Mouse (Mus musculus) lung, postnatal 14 days (tissue): Measurements from ENCODE around the gene Olfr986.
"Not testable (repeated sequence)": the region's sequence is repeated elsewhere in the genome, so short reads cannot be mapped to it uniquely, and the experiment has no call there.

Experiments used
- DNase-seq: peaks from one replicate; pipeline ENCODE4 v3.0.0; 2021

Gene Olfr986

GRCm38 (mm10) chr9:40180620-40181019 is at the start of gene Olfr986:
Gene Olfr986 (plus strand): TSS chr9:40180920.
- no peak for DNase-seq

DNA sequence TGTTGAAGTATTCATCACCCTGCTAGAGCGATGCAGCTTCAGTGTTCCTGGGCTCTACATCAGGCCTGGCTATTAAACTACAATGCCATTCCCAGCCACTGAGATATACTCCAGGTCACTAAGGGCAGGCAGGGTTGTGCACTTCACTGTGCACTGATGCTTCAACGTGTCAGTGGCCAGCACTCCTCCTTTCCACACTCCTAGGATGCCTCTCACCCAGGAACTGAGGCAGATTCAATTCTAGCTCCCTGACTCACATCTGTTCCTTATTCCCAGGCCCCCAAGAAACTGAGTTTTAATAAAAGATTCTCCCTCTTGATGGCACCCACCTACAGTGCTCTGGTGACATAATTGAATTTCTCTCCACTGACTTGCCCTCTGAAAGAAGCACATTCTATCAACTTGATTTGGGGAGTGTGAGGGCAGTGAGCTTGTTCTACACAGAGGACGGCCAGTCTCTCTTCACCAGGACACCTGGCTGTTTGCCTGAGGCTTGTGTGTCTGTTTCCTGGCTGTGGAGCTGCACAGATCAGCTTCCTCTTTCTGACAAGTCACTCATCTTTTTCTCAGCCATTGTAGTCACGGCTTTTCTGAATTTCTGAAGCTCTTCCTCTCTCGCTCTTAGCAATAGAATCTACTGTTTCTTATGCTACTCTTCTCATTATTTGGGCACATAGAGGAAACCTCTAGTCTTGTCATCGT is 43.6 kb upstream of the Olfr986 start:
- DNase-seq: no peak

DNA sequence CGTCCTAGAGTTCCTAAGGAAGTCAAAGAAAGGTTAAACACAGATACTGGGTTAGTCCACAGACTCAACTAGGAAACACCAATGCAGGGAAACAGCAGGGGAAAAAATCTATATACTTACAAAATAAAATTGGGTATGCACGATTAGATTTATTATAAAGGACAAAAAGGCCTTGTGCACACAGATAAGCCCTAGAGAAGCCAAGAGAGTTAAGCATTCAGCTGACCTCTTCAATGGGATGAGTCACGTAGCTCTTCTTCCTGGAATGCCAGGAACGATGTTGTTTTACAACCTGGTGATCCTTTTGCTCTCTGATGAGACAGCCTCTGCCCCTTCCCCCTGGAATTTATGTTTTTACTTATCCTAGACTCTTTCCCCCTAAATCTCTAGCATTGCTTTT is 41.2 kb upstream of the Olfr986 start:
- DNase-seq: no peak

DNA sequence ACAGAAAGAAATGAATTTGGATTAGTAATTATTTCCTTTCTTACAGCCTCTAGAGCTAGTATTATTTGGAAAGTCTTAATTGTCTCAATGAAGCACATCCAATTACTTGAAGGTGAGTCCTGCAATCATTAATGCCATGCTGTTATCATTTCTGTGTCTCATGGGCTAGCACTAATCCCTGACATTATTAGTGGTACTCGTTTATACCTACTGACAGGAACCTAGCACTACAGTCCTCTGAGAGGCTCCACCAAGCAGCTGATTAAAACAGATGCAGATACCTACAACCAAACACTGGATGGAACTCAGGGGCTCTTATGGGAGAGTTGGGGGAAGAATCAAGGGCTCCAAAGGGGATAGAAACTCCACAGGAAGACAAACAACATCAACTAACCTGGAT is 39.2 kb upstream of the Olfr986 start:
- DNase-seq: no peak

GRCm38 (mm10) chr9:40155118-40155644 is 25.5 kb upstream of the Olfr986 start:
- DNase-seq: no peak

DNA sequence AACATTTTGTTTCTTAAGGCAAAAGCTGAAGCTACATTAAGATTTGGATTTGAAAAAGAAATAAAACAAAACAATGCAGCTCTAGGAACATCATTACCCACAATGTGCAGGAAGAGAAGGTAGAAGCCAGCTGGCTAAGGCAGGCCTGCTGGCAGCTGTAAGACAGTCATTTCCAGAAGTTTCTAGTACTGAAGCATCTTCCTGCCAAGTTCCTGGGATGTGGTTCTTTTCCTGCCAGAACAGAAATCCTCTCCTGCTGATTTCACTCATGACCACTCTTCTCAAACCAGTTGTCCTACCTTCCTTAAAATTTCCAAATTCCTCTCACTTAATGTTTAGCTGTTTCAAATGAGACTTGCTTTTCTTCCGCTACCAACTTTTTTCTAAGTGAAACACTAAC is 14.3 kb upstream of the Olfr986 start:
- DNase-seq: peak; percentile 4

DNA sequence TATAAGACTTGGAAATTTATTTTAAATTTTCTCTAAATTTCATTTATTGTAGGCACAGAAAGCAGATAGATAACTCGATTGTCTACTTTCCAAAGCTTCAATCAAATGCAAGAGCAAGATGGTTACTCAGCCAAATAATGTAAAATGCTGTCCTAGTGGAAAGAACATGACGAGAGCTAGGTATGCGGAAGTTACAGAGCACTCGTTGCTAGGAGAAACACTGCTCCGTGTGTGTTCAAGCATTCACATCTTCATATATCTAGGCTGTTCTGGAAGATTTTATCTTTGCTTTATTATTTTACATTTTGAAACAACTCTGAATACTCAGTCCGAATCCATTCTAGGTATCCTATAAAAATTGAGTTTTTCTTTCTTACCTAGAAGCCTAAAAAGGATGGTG is 3.7 kb upstream of the Olfr986 start:
- DNase-seq: no peak

DNA sequence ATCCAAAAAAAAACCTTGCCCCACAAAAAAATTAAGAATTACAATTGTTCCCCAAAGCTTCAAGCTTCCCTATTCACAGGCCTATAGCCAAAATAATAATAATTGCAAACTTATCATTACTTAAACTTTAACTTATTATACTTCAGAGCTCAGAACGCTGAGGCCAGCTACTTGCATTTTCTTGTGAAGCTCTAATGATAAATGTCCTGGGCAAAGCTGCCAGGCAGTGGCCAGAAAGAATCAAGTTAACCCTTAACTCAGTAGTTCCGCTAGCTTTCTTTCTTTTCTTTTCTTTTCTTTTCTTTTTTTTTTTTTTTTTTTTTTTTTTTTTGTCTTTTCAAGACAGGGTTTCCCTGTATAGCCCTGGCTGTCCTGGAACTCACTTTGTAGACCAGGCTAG is 4.4 kb downstream of the Olfr986 start:
- not testable (repeated sequence) for DNase-seq

- no peak for DNase-seq
These were observed 10.6 kb downstream of the Olfr986 start for GRCm38 (mm10) chr9:40191086-40191876.

- DNase-seq: peak; percentile 85
These were observed 11.6 kb downstream of the Olfr986 start, which contains the start of gene Zfp202 for GRCm38 (mm10) chr9:40192098-40193038. Gene Zfp202 (plus strand): TSS chr9:40192316.

DNA sequence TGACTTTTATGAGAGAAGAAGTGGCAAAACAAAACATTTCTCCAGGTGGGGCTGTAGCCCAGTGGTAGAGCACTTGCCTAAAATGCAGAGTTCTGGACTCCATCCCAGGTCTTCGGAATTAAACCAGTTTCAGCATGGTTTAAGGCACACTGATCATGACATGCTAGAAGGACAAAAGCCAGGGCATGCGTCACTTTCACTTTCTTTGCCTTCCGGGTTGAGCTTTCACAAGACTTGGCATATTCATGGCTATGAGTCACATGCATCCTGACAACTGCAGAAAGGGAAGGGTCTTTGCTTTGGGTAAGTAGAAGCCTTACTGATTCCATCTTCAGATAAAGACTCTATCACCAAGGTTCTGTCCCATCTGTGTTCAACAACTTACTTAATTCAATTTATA is 15.3 kb downstream of the Olfr986 start:
- DNase-seq: peak; percentile 16

- no peak for DNase-seq
These were observed 25.8 kb downstream of the Olfr986 start for GRCm38 (mm10) chr9:40206546-40206950.

GRCm38 (mm10) chr9:40210744-40211143 is 30.0 kb downstream of the Olfr986 start:
- no peak for DNase-seq

GRCm38 (mm10) chr9:40214058-40214457 is 33.3 kb downstream of the Olfr986 start:
- DNase-seq: no peak

- DNase-seq: no peak
These were observed 35.9 kb downstream of the Olfr986 start for GRCm38 (mm10) chr9:40216651-40217050.

DNA sequence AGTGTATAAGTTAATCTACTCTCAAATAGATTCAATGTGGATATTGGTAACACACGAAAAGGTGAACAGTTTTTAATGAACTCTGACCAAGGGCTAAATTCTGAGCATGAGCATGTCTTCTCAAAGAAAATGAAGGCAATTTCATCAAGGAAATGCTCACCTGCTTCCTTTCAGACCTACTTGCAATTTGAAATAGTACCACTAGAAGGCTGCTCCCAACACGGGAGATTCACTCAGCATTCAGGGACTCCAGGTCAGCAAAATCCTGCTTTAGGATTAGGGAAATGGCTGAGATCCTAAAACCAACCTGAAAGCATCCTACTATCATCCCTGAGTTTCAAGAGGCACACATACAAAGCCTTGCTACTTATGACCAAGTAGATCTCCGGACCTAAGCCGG is 43.6 kb downstream of the Olfr986 start:
- no peak for DNase-seq

- peak; percentile 59 for DNase-seq
These were observed 47.4 kb downstream of the Olfr986 start for GRCm38 (mm10) chr9:40227874-40228789.

DNA sequence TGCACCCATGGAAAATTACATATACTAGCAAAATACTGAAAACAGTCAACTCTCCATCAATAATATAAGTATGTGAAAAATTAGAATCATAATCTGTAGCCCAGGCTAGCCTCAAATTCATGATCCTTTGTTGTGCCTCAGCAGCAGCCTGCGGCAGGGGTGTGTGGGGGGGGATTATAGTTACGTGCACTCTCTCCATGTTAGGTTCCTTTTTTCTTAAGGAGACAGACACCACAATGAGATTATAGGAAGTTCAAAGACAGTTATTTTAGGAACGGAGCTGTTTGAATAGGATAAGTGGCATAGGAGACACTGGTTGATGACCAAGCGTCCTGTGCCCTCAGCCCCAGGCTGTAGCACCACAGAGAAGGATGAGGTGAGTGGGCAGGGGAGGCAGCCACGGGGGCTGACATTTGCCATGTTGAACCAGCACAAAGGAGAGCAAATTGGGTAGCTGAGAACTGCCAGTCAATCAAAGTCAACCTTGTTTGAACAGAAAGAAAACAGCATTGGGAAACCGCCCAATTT is 48.1 kb downstream of the Olfr986 start:
- DNase-seq: no peak

DNA sequence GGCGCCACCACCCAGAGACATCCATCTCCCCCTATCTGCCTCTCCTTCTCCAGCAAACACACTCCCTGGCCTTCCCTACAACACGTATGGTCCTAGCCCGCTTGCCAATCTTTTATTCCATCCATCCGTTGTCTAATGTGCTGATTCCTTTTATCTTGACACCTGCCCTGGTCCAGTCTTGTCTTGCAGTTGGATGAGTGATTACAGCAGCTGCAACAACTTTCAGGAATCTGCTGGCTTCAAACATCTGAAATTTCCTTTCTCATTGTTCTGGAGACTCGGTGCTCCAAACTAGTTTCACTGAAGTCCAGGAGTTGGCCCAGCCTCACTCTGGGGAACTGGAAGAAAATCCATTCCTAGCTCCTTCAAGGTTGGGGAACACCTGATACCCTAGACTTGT is 48.8 kb downstream of the Olfr986 start:
- DNase-seq: no peak

- no peak for DNase-seq
These were observed 50.3 kb downstream of the Olfr986 start for GRCm38 (mm10) chr9:40231019-40231418.
